Mouse (Mus musculus) cerebellum, adult 18-20 months (tissue): ENCODE results near the gene Morc3.

Source experiments
- DNase-seq, 2 experiments: peaks; one replicate each; pipeline ENCODE4 v3.0.0; 2021

Gene Morc3

DNA sequence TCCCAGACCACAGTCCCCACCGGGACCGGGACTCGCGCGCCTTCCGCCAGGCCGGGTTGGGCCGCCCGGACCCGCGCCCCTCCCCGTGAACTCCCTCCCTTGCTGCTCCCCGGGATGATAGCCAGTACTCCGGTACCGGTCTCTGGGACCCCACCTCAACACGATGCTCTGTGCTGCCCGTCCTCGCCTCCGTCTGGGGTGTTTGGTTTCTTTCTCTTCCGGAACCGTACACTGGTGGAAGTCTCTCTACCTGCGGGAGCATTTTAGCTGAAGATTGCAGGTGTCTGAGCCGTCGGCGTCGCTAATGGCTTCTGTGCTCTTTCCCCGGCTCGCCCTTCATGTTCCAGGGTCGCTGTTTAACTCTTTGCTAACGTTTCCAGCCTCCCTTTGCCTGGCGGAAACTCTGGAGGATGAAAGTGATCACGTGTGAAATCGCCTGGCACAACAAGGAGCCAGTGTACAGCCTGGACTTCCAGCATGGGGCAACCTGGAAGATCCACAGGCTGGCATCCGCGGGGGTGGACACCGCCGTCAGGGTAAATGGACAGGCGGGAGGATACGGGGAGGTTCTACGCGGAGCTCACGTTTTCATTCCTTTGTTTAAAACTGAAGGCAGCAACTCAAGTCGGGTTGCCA lies 52.3 kb downstream of the Morc3 start:
- peak; percentile 33 to 42 for DNase-seq

DNA sequence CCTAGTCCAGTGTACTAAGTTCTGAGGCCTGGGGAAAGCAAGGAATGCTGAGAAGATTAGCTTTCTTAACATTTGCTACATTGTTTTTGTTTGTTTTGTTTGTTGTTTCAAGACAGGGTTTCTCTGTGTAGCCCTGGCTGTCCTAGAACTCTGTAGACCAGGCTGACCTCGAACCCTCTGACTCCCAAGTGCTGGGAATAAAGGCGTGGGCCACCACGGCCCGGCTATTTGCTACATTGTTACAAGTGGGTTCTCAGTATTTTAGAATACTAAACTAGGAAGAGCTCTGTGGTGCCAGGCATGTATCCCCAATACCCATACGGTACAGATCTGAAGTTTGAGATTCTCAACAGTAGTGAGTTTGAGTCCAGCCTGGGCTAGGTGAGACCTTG lies 52.8 kb downstream of the Morc3 start:
- DNase-seq = no peak

DNA sequence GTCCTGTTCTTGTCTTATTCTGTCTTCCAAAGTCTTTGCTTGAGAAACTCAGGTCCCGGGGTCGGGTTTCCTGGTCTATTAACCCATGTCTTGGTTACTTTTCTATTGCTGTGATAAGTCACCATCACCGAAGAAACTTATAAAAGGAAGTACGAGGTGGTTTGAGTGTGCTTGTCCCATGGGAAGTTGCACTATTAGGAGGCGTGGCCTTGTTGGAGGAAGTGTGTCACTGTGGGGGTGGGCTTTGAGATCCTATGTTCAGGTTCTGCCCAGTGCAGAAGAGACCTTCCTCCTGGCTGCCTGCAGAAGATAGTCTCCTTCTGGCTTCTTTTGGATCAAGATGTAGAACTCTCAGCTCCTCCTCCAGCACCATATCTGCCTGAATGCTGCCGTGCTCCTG lies 56.6 kb downstream of the Morc3 start:
- DNase-seq = no peak

DNA sequence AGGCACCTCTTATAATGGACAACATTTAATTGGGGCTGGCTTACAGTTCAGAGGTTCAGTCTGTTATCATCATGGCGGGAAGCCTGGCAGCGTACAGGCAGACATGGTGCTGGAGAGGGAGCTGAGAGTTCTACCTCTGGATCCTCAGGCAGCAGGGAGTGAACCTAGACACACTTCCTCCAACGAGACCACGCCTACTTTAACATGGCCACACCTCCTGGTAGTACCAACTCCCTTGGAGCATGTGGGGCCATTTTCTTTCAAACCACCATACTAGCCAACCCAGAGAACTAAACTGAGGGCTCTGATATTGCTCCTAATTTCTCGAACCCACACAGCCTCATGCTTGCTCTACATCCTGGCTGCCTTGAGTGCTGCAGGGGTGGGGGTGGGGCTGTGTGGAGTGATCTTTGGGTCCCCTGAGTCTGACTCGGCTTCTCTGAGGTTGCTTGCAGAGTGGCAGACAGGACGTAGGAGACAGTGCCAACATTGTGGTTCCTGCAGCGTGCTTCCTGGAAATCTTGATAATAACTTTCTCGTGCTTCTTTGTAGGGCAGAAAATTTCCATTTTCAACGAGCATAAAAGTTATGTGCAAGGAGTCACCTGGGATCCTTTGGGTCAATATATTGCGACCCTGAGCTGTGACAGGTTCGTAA lies 59.2 kb downstream of the Morc3 start:
- no peak for DNase-seq

DNA sequence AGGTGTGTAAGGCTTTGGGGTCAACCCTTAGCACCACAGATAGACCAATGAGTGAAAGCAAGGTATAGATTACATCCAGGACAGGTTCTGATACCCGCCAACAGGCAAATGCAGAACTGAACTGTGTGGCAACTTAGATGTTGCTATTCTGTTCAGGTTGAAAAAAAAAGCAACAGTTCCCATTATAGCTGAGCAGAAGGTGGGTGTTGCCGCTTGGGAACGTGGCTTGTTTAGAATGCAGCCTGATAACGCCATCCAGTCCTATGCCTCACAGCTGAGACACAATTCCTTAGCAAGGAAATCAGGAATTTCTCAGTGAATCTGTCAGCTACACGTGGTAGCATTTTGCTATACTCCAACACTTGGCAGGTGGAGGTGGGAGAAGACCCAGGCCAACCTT lies 61.4 kb downstream of the Morc3 start:
- no peak for DNase-seq

DNA sequence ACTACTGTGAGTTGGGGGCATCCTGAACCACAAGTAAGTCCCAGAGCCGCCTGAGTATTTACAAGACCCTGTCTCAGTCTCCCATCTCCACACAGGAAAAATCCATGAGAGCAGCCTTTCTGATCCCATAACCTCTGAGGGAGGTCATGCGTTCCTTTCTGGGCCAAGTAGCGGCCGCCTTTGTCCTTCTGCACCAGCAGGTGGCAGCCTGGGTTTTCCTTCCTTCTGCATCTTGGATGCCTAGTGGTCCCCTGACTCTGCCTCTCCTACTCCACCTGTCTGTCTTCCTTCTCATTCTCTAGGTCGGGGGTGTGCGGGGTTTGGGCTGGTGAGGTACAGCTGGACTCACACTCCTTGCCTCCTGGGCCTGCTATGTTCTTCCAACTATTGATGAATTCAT lies 71.1 kb downstream of the Morc3 start:
- DNase-seq = no peak

DNA sequence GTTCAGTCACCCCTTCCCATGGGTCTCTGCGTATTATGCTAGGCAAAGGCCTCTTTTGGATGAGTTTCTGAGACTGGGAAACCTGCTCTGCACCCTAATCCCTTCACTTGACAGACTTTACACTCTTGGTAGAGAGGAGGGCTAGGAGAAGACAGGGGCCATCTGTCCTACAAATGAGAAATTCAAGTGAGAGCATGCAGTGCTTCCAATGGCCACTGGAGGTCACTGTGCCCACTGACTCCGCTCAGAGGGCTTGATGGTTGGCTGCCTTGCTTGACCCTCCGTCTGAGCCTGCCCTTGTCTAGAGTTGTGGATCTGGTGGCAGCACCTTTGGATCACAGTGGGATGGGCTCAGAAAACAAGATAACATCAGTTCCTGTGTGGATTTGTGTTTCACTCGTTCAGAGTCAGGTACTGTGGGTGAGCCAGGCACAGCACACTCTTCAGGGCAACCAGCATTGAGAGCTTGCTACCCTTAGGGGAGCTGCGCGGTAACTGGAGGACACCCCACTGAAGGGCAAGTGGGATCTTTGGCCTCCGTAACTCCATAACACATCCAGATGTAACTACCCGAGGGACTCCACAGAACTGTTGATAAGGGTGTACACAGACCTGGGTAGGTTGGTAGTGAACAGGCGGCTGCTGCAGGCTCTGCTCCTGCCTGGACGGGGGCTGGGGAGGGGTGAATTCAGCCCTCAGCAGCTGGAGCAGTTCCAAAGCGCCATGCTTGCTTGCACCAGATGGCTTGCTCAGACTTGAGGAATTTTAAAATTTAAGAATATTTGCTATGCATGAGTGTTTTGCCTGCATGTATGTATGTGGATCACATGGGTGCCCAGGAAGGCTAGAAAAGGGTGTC lies 74.5 kb downstream of the Morc3 start:
- DNase-seq = peak; percentile 42 to 59

DNA sequence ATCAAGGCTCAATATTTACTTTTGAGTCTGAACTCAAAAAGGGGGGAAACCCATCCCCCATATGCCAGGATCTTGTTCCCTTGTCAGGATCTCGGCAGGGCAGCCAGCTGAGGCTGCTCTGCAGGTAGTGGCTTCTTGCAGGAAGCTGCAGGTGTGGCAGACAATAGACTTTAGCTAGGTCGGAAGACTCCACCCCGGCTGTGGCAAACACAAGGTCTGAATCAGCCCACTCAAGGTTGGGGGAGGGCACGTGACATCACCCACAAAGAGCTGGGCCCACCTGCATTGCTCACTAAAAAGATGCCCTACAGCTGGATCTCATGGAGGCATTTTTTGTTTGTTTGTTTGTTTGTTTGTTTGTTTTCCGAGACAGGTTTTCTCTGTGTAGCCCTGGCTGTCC lies 75.8 kb downstream of the Morc3 start:
- no peak for DNase-seq

DNA sequence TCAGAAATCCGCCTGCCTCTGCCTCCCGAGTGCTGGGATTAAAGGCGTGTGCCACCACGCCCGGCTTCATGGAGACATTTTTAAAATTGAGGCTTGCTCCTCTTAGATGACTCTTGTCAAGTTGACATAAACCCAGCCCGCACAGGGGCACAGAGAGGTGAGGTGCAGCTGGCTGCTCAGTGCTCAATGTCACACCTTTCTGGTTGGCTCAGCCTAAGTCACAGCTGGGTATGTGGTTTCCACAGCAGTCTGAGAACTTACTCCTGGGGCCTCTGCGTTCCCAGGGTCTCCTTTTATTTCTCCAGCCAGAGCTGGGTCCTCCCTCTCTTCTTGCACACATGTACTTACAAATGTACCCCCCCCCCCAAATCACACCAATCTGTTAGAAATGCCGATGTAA lies 76.3 kb downstream of the Morc3 start:
- no peak for DNase-seq

DNA sequence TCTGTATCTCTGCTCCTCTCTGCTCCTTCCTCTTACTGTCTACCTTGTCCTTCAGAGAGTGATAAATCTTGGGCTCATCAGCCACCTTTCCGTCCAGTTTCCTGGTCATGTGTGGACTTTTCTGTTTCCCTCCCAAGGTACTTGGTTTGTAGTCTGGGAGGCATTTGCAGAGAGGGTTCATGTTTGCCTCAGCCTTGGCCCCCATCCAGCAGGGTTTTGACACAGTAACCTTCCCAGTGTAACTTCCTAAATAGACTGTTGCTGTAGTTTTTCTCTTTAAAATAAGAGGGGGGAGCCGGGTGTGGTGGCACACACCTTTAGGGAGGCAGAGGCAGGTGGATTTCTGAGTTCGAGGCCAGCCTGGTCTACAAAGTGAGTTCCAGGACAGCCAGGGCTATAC lies 78.0 kb downstream of the Morc3 start:
- no peak for DNase-seq

DNA sequence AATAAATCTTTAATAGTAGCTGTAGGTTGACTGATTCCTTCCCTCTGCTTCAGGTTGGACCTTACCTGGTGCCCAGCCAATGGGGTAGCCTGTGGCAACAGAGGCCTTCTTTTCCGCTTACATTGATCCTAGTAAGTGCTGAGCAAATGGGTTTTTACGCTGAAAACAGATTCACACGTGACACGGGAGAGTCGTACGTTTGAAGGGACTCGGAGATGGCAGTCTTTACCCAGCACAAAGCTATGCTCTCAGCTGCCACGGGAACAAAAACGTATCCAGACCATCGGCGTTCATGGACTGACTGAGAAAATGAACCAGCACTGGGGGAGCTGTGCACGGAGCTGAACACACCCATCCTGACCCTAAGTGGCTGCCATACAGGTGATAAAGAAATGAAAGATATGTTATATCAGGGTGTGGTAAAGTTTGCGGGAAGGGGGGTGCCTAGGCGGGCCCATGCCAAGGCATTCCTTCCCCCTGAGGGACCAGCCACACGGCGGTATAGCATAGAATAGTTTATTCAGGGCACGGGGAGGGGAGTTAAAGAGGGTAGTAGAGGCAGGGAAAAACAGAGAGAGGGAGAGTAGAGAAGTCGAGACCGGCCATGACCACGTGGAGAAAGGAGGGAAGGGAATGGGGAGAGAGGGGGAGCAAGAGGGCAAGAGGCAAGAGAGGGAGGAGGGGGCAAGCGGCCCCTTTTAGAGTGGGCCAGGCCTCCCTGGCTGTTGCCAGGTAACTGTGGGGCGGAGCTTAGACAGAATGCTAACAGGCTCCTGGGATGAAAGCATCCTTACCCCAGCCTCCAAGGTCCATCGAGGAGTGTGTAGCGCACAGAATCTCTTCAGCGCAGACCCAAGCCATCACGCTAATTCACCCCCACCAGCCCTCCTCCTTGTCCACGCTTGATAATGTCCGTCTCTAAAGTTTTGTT lies 79.1 kb downstream of the Morc3 start:
- no peak for DNase-seq

DNA sequence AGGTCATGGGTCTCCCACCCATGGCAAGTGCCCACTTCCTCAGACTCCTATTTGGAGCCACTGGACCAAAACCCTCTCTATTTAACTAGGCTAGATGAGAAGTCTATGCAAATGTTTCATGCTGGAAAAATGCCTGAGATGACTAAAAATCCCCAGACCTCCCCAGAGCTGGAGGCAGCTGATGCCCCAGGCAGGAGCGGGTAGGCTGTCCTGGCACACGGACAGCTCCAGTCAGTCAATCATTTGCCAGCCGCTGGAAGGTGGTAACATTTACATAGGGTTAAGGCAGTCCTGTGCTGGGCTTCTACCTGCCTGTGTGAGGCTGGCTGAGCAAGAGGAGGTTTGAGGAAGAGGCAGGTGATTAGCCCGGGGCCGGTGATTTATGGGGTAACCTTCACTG lies 80.2 kb downstream of the Morc3 start:
- DNase-seq = no peak

DNA sequence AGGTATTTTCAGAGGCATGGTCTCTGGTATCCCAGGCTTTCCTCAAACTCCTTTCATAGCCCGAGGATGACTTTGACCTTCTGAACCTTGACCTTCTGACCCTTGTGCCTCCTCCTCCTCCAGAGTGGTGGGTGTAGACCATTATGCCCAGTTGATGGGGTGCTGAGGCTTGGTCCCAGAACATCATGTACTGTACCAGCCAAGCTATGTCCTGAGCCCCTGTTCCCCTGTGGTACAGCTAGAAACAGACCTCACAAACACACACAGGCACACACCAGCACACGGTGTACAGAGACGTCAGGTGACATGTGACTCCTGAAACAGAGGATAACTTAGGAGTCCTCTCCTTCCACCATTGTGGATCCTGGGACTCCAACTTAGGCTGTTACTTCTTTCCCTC lies 80.9 kb downstream of the Morc3 start:
- DNase-seq = no peak

DNA sequence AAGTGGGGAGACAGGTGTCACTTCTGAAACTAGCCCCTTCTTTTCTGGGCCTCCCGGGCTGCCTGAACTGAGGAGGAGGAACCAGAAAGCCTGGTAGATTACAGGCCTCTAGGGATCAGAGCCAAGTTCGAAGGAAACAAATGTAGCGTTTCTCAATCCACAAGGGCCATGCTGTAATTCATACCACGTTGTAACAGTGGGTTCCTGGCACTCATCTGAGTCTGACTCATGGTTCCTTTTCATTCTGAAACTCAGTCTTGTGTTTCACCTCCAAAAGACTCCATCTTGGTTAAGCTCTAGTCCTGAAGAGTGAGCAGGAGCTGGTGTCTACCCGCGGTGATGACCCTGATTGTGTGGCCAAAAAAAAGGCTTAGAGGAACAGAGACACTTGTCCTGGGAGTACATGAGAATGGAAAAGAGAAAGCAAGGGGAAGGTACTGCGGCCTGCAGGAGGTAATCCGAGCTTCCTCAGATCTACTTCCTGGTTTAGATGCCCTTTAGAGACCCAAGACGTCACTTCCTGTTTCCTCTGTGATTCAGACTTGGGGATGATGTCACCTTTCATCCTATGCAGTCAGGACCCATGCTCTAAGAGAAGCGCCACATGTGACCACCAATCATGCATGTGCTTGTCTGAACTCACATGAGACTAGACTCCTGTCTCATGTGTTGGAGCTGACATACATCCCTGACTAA lies 82.1 kb downstream of the Morc3 start:
- DNase-seq = no peak

DNA sequence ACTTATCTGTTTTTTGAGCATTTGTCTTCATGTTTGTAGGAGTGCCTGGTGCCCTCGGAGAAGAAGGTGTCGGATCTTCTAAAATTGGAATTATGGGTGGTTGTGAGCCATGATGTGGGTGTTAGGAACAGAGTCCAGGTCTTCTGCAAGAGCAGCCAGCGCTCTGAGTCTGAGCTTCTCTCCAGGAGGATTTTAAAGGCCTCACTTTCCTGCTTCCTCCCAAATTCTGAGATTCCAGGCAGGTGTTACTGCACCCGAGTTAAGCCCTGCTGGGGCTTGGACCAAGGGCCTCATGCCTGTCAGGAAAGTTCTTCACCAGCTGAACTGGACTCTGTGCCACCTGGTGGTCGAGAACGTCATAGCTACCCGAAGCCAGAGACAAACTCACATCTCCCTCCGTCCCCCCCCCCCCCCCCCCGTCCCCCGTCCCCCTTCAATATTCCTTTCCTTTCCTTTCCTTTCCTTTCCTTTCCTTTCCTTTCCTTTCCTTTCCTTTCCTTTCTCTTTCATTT lies 83.5 kb downstream of the Morc3 start:
- DNase-seq = no peak

DNA sequence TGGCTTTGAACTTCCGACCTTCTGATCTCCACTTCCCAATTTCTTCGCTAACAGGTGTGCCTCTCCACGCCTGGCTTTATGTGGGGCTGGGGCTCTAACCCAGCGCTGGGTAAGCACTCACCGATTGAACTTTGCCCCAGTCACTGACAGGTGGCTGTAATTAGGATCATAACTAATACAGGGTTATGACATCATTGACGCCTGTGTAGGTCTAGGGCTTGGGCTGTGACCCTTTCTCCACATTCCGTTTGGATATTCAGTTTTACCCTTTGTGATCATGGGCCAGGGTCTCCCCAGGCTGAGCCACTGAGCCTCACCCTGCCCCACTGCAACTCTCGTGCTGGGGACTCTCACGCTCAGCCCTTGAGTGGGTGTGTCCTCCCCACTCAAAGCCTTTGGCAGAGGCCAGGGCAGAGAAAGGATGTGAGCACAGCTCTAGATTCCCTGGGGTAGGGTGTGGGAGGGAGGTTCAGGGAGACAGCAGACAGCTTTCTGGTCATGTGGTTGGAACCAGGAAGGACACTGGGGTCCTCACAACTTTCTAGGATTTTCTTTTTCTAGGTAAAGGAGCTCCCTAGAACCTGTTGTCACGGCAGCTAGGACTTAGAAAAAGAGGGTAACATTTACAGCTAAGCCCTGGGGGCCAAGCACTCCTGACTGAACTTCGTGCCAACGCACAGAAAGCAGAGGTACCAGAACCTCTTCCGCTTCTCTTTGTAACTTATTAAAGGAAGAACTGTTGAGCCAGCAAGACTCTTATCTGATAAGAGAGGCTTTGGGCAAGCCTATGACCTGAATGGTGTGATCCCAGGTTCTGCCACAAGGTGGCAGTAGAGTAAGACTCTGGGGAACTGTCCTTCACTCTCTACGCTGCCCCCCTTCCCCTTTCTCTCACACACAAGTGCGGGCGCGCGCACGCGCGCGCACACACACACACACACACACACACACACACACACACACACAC lies 86.1 kb downstream of the Morc3 start:
- peak; percentile 74 to 82 for DNase-seq

DNA sequence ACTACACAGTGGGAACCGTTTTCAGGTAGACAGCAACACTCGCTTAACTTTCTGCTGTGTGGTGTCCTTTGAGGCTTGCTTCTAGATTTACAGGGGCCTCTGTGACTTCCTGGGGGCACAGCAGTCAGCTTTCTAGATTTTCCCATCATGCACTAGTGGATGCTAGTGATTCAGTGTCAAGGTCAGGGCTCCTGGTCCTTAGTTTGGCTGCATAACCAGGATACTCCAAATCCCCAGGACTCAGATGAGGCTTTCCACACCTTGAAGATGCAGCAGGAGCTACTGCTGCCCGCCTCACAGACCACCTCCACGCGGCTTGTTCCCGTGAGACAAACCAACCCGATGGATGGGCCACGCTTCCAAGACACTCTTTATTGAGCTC lies 86.7 kb downstream of the Morc3 start:
- no peak for DNase-seq

DNA sequence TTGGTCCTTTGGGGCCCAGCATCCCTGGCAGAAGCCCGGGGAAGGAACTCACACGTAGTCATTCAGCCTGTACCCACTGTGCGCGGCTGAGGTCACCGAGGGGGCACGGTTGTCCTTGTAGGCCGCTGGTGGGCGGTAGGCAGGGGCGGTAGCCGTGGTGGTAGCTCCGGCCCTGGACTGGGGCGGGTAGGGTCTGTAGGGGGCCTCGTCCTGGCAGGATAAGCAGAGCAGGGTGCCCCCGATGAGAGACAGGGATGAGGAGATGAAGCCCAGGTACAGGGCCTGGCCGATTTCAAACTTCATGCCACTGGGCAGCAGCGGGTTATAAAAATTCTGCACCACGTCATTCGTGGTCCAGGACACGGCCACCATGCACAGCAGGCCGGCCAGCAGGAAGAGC lies 87.3 kb downstream of the Morc3 start:
- DNase-seq = no peak

DNA sequence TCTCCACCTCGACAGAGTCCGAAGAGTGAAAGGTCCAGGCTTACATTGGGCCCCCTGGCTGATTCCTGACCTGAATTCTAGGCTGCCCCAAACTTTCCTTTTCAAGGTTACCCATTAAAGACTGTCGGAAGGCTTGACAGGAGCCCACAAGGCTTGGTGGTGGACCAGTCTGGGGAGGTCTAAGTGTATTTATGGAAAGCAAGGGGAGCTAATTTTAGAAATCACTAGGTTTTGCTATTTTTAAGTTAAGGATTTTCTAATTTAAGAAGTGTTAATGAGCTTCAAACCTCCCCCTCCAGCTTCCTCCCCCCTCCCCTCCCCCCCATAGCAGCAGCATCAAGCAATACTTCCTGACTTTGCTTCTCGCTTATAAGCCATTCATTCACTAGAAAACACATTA lies 88.8 kb downstream of the Morc3 start:
- DNase-seq = no peak

DNA sequence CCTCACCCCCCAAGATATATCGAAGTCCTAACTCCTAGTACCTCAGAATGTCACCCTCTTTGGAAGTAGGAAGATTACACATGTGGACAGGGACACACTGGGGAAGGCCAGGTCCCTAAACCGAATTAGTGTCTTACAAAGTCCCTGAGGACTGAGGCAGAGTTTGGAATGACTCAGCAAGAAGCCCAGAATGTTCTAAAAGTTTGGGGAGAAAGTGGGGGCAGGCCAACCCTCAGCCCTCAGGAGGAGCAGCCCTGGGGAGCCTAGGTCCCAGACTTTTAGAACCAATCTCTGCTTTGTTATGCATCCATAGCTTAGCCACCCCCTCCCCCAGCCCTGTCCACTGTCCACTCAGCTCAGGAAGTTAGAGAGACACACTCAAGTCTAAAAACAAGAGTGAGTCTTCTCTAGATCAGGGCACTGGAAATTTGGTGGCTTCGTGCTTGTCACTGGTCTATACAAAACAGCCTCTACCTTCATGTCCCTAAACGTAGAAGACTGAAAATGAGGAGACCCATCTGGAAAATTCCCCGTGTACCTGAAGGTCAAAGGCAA lies 91.0 kb downstream of the Morc3 start:
- no peak for DNase-seq

DNA sequence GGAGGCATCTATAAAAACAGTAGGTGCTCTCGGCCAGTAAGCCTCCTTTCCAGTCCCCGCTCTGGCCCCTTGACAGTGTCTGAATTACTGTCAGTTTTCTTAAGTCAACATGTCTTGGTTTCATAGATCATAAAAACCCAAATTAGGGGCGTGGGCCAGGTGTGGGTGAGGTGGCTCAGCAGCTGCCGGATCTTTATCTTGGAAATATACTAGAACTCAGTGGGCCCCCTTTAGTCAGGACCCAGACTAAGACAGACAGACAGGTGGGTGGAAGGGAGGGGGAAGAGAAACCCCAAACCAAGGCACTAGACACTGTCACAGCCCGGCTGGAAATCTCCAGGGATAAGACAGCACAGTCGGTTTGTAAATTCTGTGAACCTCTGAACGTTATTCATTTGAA lies 91.9 kb downstream of the Morc3 start:
- DNase-seq = no peak
